In the genomic region with DNA sequence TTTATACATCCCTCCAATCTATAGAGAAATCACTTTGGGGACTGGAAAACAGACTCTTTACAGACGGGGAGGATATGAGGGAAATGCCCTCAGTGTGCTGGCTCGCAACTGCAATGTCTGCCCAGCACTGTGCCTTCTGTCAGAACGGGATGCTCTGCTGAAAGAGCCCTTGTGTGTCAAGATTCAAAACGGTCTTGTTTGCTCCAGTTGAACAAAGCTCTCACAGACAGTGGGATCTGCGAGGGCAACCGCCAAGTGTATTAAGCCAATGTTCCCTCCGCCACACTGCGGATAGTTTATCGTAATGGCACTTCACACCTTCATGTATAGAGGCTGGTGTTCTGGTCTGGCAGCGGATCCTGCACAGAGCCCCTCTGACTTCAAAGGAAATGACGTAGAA, we compare ENCODE assay signal across 15 mouse cellular contexts. TPM values are rescaled to one million over a fixed set of nuclear protein-coding genes. Genes with fewer than 3 reads are reported as not detected.
DNase-seq lines count a peak whose midpoint lies in the region; ATAC-seq lines count a peak whose summit lies in the region.
"Had no signal": no experiment of that assay in that cellular context is flagged by ENCODE, and none has a peak within 500 bp of the region (broad histone marks: within the 10 kb centered on the region; RNA-seq: fewer than 3 reads in every experiment).

No protein-coding gene starts in this region.

- no peak for DNase-seq in heart, embryonic 10.5 days (ENCODE audit: low spot score)
- no peak for DNase-seq in heart, adult 18-20 months
- DNase-seq in layer of hippocampus, adult 9-11 months: peak; percentile 30
- DNase-seq in layer of hippocampus, postnatal 25 days (ENCODE audit: extremely low spot score in 1 of 2, low spot score in 1 of 2): no peak
- DNase-seq in ZHBTc4 (ENCODE audit: low read depth, low spot score): peak; percentile 46
- no peak for DNase-seq in gastrocnemius, postnatal 25 days
- DNase-seq in cerebellum, adult 18-20 months: no peak
- DNase-seq: cerebellum, postnatal 10 days; lung, adult 2 months; thymus, postnatal 4 days had no signal

- no peaks in the 10 kb centered on the region for H3K36me3 ChIP-seq in heart, embryonic 10.5 days
- no peaks in the 10 kb centered on the region for H3K36me3 ChIP-seq in limb, embryonic 13.5 days
- H3K36me3 ChIP-seq: kidney, embryonic 15.5 days; midbrain, embryonic 12.5 days had no signal

- WGBS in heart, embryonic 10.5 days: 36% methylated on average over 11 of the region's 11 CpGs
- WGBS in limb, embryonic 13.5 days: 35% methylated on average over 11 of the region's 11 CpGs

- no peak overlapping the region for H3K9ac ChIP-seq in limb, embryonic 13.5 days
- H3K9ac ChIP-seq: forebrain, embryonic 13.5 days; kidney, embryonic 15.5 days; midbrain, embryonic 12.5 days had no signal

- no peaks in the 10 kb centered on the region for H3K9me3 ChIP-seq in heart, embryonic 10.5 days
- H3K9me3 ChIP-seq in limb, embryonic 13.5 days: no peaks in the 10 kb centered on the region
- H3K9me3 ChIP-seq: forebrain, embryonic 13.5 days; kidney, embryonic 15.5 days; midbrain, embryonic 12.5 days had no signal

- H3K4me3 ChIP-seq in heart, embryonic 10.5 days: peak overlapping the region; percentile 29; the same call in 1 of the 2 replicates
- H3K4me3 ChIP-seq in limb, embryonic 13.5 days: no peak overlapping the region
- H3K4me3 ChIP-seq: forebrain, embryonic 13.5 days; kidney, embryonic 15.5 days; midbrain, embryonic 12.5 days had no signal

- H3K27me3 ChIP-seq in heart, embryonic 10.5 days (ENCODE audit: insufficient read depth, poor library complexity, severe bottlenecking): no peaks in the 10 kb centered on the region
- H3K27me3 ChIP-seq in limb, embryonic 13.5 days: no peaks in the 10 kb centered on the region
- H3K27me3 ChIP-seq: forebrain, embryonic 13.5 days; kidney, embryonic 15.5 days; midbrain, embryonic 12.5 days; Patski had no signal

- 0 out of 2 replicates have a peak overlapping the region, but pooled peaks have one; percentile 29 for H3K27ac ChIP-seq in heart, embryonic 10.5 days
- no peak overlapping the region; the same call in 1 of the 2 replicates for H3K27ac ChIP-seq in limb, embryonic 13.5 days
- H3K27ac ChIP-seq: forebrain, embryonic 13.5 days; kidney, embryonic 15.5 days; midbrain, embryonic 12.5 days had no signal

- H3K4me2 ChIP-seq in limb, embryonic 13.5 days (replicated peaks): peak overlapping the region; percentile 41
- H3K4me2 ChIP-seq: forebrain, embryonic 13.5 days; kidney, embryonic 15.5 days; midbrain, embryonic 12.5 days had no signal

- peak; percentile 71 for ATAC-seq in limb, embryonic 13.5 days (ENCODE audit: low FRiP score, low read depth)
- ATAC-seq: forebrain, embryonic 13.5 days; Patski had no signal

- H3K4me1 ChIP-seq in heart, embryonic 10.5 days: peaks cover 19% of the 10 kb centered on the region; the same call in 1 of the 2 replicates
- peaks cover 7% of the 10 kb centered on the region; the same call in 1 of the 2 replicates for H3K4me1 ChIP-seq in limb, embryonic 13.5 days
- H3K4me1 ChIP-seq: forebrain, embryonic 13.5 days; kidney, embryonic 15.5 days; midbrain, embryonic 12.5 days had no signal

RNA-seq across cellular contexts. Expression of a gene that starts 14.3 kb away (rescaled TPM):
- polyA plus RNA-seq in heart, embryonic 10.5 days (2016; fragmentation: Nextera tagmentation; extraction: Ambion mirVana): 20.0 and 23.0 TPM in 2 replicates
- total RNA-seq in heart, adult 18-20 months (2021): 10 to 100 TPM; 15.3 to 16.4 TPM
- 10 to 100 TPM; 32.1 to 34.1 TPM for total RNA-seq in layer of hippocampus, postnatal 25 days (2021)
- 21.8 and 22.6 TPM in 2 replicates for polyA plus RNA-seq in limb, embryonic 13.5 days (2015; fragmentation: Nextera tagmentation; extraction: Ambion mirVana)
- total RNA-seq in gastrocnemius, postnatal 25 days (2021): 1 to 10 TPM; 7.6 to 8.7 TPM

Comparison
In these comparisons a context has a peak if more than half of its experiments do, and no peak if none do; other contexts are left out.
1. DNase-seq: peak in layer of hippocampus, adult 9-11 months (single experiment) and ZHBTc4 (single experiment); none in heart, embryonic 10.5 days (single experiment), heart, adult 18-20 months (0 of 2), layer of hippocampus, postnatal 25 days (0 of 2), gastrocnemius, postnatal 25 days (single experiment) and cerebellum, adult 18-20 months (0 of 2).